Mouse (Mus musculus) B cell, adult 62 days (primary cell): ENCODE data around the gene Ptchd1. TPM values are rescaled to one million over a fixed set of nuclear protein-coding genes. Genes with fewer than 3 reads are reported as not detected.

Experiments used
- total RNA-seq: library from RNA; stranded (reverse); gene quantifications from 4 replicates; pipeline ENCODE4 v1.2.4, GENCODE M21; 2023

The Ptchd1 gene
- total RNA-seq = 0.73 TPM in 1 of 4 replicates, not detected in the others

GRCm38 (mm10) chrX:155623701-155624281 is at the start of gene Ptchd1:
Ptchd1 (minus strand) TSS chrX:155623814.

GRCm38 (mm10) chrX:155624341-155624841 is 777 bp upstream of the Ptchd1 start, which contains the start of gene Gm15155:
Gm15155 (plus strand) TSS chrX:155624741.

Other genes starting within 250 kb of the Ptchd1 start
- not detected in 4 replicates for gene Gm15155, start 927 bp upstream of the Ptchd1 start, total RNA-seq